Mouse (Mus musculus): ENCODE data around the gene Rab23.

Gene Rab23

DNA sequence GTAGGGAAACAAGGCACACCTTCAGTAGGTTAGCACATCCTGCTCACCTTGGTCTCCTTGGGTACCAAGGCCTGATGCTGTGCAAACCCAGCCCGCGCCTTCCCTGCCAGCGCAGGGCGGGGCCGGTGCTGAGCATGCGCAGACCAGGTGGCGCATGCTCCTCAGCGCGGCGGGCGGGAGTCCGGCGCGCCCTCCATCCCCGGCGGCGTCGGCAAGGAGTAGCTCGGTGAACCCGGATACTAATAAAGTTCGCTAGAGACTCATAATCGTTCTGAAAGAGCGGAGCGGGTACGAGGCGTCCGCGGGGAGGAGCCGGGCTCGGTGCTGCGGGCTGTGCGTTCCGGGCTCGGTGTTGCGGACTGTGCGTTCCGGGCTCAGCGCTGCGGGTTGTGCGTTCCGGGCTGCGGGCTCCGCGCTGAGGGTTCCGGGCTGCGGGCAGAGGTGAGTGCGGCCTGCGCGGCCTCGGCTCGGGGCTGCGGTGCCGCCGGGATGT lies at the start of gene Rab23:
Gene Rab23 (plus strand): TSS at position 155 of the 493 bp plus-strand sequence.
- peak; percentile 65 for DNase-seq (ENCODE audit: low spot score)

GRCm38 (mm10) chr1:33670164-33670616 lies 49.5 kb upstream of the Rab23 start:
- DNase-seq (ENCODE audit: low spot score), result no peak

GRCm38 (mm10) chr1:33671441-33671840 lies 48.2 kb upstream of the Rab23 start:
- DNase-seq (ENCODE audit: low spot score), result no peak

DNA sequence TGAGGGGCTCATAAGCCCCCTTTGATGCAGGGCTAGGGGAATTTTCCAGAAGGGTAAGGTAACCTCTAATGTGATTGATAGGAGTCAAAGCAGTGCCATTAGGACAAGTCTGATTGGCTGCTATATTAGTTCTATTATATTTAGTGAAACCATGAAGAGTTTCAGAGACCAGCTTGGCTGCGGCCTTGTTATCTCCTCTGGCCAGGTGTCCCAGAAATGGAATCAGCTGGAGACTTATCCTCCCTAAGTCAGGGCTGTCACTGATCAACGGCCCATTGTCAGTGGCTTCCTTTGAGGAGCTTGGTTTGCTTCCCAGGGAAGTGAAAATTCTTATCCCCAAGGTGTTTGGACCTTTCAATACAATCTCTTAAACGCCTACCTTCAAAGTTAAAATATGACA lies 47.6 kb upstream of the Rab23 start:
- no peak for DNase-seq (ENCODE audit: low spot score)

DNA sequence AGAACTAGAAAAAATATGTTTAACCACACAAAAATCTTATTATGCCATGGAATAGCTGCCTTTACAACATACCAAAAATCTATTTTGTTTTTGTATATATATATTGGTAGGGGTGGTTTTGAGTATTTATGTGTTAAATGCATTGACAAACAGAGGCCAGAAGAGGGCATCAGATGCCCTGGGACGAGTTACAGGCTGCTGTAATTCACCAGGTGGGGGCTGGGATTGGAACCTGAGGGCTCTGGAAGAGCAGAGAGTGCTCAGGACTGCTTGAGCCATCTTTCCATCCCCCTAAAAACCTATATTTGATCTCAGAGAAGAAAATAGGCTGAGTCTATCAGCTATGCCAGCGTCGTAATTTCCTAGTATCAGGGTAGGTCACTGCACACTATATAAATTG lies 47.2 kb upstream of the Rab23 start:
- DNase-seq (ENCODE audit: low spot score), result no peak

DNA sequence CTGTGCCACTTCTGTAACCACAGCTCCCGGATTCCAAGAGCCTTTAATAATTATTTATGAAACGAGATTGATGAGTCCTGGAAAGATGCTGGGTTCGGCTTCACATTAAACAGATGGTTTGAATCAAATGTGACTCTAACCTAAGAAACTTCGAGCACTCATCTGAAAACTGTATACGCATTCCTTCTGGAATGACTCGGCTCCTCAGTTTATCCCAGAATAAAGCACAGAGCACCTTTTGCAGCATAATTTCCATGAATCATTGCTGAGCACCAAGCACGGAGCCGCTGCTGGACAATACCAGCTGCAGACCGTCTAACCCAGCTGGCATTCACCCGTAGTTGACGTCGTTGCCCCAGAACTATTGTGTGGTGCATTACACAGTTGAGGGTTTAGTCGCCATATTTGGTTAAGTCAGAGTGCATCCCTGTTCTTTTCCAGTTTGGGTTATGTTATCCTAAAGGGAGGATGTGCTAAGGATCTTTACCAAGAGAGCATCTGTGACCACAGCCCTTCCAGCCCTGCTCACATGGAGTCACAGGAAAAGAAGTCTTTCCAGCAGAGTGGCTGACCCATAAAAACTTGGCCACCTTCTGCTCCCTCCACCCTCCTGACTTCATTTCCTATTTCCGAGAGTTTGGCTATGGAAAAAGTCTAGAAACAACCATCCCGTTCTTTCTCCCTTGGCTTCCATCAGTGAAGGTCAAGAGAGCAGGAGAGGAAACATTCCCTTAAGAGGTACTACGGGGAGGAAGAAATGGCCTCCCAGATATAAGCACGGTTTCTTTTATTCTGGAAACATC lies 46.3 kb upstream of the Rab23 start:
- no peak for DNase-seq (ENCODE audit: low spot score)

DNA sequence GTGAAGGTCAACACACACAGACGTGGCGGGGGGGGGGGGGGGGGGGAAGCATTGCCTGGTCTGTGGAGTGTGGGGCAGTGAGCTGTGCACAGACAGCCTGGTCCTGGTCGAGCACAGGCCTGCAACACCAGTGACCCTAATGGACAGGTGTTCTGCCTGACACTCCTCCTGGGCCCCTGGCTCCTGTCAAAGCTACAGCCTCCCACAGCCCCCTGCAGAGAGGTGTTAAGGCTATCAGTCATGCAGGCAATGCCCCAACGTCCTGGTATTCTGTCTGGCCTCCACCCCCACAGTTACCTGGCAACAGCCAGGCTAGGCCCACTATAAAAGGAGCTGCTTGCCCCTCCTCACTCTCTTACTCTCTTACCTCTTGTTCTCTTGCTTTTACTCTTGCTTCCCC lies 39.3 kb upstream of the Rab23 start:
- no peak for DNase-seq (ENCODE audit: low spot score)

DNA sequence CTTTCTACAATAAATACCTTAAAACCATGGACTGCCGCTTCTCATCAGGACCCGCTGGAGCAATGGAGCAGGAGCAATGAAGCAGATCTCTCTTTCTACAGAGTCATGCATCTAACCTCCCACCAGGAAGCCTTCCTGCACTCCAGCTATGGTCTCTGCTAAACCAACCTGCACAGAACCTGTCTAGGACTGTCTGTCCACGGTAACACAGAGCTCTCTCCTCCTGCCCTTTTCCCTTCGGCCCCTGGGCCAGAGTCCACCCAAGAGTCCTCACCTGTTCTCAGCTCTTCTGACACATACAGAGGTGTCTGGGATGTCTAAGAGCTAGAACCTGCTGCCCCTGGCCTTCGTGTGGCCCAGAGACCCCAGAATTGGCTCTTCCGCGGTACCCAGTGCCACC lies 38.8 kb upstream of the Rab23 start:
- DNase-seq (ENCODE audit: low spot score), result no peak

DNA sequence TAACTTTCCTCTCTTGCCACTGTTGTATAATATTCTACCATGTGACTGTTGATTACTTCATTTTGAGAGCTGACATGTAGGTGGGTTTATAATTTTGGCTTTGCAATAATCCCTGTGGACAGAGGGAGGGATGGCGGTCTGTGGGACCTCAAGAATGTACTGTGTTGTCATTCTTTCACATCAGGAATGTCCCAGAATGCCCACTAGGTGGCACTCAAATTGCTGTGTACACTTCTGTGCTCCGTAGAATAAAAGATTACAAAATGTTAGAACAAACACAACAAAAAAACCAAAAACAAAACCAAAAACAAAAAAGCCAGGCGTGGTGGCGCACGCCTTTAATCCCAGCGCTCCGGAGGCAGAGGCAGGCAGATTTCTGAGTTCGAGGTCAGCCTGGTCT lies 35.2 kb upstream of the Rab23 start:
- no peak for DNase-seq (ENCODE audit: low spot score)

GRCm38 (mm10) chr1:33688810-33689209 lies 30.9 kb upstream of the Rab23 start:
- no peak for DNase-seq (ENCODE audit: low spot score)

DNA sequence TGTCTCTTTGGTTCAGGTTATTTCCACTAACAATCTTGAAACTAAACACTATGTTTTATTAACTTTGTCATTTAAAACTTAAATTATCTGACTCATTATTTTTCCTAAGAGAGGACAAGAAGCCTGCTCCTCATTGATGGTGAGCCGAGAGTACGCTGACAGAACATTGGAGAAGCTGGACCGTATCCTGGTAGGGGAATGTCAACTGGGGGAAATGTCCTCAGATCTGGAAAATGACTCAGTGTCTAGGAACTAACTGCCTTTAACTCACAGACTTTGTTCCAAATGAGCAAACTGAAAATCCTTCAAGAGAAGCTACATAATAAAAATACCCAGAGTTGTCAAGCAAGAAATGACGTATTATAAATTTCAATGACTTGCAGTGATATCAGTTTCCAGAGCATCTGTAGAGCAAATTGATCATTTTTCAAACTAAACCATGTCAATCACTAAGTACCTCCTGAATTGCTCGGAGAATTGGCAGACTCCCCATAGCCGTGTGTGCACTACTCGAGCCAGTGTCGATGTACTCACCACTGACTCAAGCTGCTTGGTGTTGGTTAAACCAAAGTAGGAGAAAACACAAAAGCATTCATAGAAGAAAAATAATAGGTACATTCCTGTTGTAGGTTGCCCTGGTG lies 30.1 kb upstream of the Rab23 start:
- no peak for DNase-seq (ENCODE audit: low spot score)

- DNase-seq (ENCODE audit: low spot score), result no peak
Measured at GRCm38 (mm10) chr1:33690087-33690448, 29.6 kb upstream of the Rab23 start.

GRCm38 (mm10) chr1:33693893-33694292 lies 25.8 kb upstream of the Rab23 start:
- no peak for DNase-seq (ENCODE audit: low spot score)

GRCm38 (mm10) chr1:33696016-33696415 lies 23.7 kb upstream of the Rab23 start:
- DNase-seq (ENCODE audit: low spot score), result no peak

- DNase-seq (ENCODE audit: low spot score), result no peak
Measured at GRCm38 (mm10) chr1:33701244-33701643, 18.4 kb upstream of the Rab23 start.

- no peak for DNase-seq (ENCODE audit: low spot score)
Measured at GRCm38 (mm10) chr1:33709615-33710014, 10.1 kb upstream of the Rab23 start.

- no peak for DNase-seq (ENCODE audit: low spot score)
Measured at GRCm38 (mm10) chr1:33712026-33712425, 7.7 kb upstream of the Rab23 start.

- no peak for DNase-seq (ENCODE audit: low spot score)
Measured at GRCm38 (mm10) chr1:33714796-33715195, 4.9 kb upstream of the Rab23 start.

DNA sequence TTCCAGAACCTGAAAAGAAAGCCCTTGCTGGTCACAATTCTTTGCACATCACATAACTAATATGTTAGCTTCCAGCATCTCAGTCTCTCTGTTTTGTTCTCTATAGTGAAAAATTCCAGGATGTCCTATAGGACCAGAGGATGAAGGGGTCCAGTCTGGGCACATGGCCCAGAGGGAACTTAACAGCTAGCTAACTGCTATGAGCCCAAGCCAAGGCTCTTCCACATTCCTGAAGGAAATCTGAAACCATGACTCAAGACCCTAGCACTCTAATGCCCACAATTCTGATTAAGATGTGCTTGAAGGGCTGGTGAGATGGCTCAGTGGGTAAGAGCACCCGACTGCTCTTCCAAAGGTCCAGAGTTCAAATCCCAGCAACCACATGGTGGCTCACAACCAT lies 2.1 kb upstream of the Rab23 start:
- DNase-seq (ENCODE audit: low spot score), result no peak

GRCm38 (mm10) chr1:33720231-33720630 lies 544 bp downstream of the Rab23 start:
- DNase-seq (ENCODE audit: low spot score), result no peak

- DNase-seq (ENCODE audit: low spot score), result no peak
Measured at GRCm38 (mm10) chr1:33721020-33721419, 1.3 kb downstream of the Rab23 start.

DNA sequence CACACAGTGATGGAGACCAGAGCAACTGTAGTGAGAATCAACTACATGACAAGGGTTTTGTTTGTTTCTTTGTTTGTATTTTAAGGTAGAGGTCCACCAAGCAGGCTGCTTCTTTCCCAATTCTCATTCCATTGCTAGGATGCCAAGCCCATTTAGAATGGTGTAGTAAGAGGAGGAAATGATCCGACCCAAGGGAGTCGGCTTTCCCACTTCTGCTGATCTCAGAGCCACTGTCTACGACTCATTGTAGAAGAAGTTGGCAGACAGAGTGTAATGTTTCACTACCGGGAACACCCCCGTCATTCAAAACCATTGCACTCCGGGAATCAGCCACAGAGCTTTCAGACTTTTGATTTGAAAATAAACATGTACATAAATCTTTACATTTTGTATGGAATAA lies 4.8 kb downstream of the Rab23 start:
- no peak for DNase-seq (ENCODE audit: low spot score)

GRCm38 (mm10) chr1:33725086-33725485 lies 5.4 kb downstream of the Rab23 start:
- DNase-seq (ENCODE audit: low spot score), result no peak

DNA sequence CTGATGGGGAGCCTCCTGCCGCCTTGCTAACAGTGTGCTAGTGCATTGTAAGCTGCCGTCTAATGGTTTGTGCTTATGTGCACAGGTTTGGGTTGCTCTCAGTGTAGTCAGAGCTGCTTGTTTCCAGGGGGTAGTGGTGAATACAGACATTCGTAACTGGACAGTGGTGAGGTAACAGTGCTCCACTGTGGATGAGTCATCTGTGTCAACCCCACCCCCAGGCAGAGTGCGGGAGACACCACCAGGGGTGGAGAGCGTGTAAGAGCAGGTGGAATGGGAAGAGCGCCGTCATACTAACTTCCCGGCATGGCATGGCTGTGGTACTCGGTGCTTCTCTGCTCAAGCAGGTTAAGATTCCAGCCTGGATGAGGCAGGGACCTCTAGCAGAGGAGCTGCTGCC lies 13.4 kb downstream of the Rab23 start:
- DNase-seq (ENCODE audit: low spot score), result no peak
